In the genomic region with DNA sequence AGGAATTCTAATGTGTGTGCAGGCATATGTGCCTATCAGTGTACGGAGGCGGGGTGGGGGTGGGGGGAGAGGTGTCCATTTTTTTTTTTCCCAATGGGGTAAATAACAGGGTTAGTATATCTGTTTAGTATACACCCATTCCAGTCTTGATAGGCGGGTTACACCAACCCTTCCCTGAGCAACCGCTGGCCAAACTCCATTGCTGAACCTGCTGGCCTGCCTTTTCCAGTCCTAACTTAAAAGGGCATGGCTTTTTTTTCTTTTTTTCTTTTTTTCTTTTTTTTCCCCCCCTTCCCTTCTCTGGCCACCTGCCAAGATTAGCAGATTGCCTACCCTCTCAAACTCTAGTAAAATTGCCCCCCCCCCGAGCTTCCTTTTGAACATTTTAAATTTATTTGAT, we compare ENCODE assay signal across 8 mouse cellular contexts. TPM values are rescaled to one million over a fixed set of nuclear protein-coding genes. Genes with fewer than 3 reads are reported as not detected.
DNase-seq lines count a peak whose midpoint lies in the region; ATAC-seq lines count a peak whose summit lies in the region.

No protein-coding gene starts in this region.

- no peak overlapping the region for H3K27ac ChIP-seq in heart, embryonic 12.5 days (ENCODE audit: poor library complexity, severe bottlenecking)
- H3K27ac ChIP-seq in embryonic facial prominence, embryonic 10.5 days (replicated peaks) = no peak overlapping the region
- no peak overlapping the region for H3K27ac ChIP-seq in kidney, embryonic 15.5 days
- no peak overlapping the region for H3K27ac ChIP-seq in midbrain, embryonic 15.5 days

- no peak overlapping the region for H3K9ac ChIP-seq in heart, embryonic 12.5 days
- no peak overlapping the region for H3K9ac ChIP-seq in kidney, embryonic 15.5 days
- no peak overlapping the region for H3K9ac ChIP-seq in midbrain, embryonic 15.5 days

- peaks cover 5% of the 10 kb centered on the region for H3K4me1 ChIP-seq in heart, embryonic 12.5 days (replicated peaks)
- peaks cover 11% of the 10 kb centered on the region; the same call in 1 of the 2 replicates for H3K4me1 ChIP-seq in embryonic facial prominence, embryonic 10.5 days
- H3K4me1 ChIP-seq in kidney, embryonic 15.5 days = peaks cover 19% of the 10 kb centered on the region
- peaks cover 21% of the 10 kb centered on the region for H3K4me1 ChIP-seq in midbrain, embryonic 15.5 days

- H3K4me3 ChIP-seq in heart, embryonic 12.5 days = no peak overlapping the region
- peak overlapping the region; percentile 78; the same call in 1 of the 2 replicates for H3K4me3 ChIP-seq in embryonic facial prominence, embryonic 10.5 days
- peak overlapping the region; percentile 83 for H3K4me3 ChIP-seq in kidney, embryonic 15.5 days (replicated peaks)
- H3K4me3 ChIP-seq in midbrain, embryonic 15.5 days = no peak overlapping the region

- no peaks in the 10 kb centered on the region for H3K36me3 ChIP-seq in heart, embryonic 12.5 days
- no peaks in the 10 kb centered on the region for H3K36me3 ChIP-seq in embryonic facial prominence, embryonic 10.5 days (replicated peaks)
- H3K36me3 ChIP-seq in kidney, embryonic 15.5 days = no peaks in the 10 kb centered on the region
- H3K36me3 ChIP-seq in midbrain, embryonic 15.5 days (replicated peaks) = no peaks in the 10 kb centered on the region

- WGBS in heart, embryonic 12.5 days = 34% methylated on average over 5 of the region's 5 CpGs
- 21% methylated on average over 5 of the region's 5 CpGs for WGBS in embryonic facial prominence, embryonic 10.5 days
- 31% methylated on average over 5 of the region's 5 CpGs for WGBS in kidney, embryonic 15.5 days
- 23% methylated on average over 5 of the region's 5 CpGs for WGBS in midbrain, embryonic 15.5 days

- peak overlapping the region; percentile 82 for H3K4me2 ChIP-seq in heart, embryonic 12.5 days
- peak overlapping the region; percentile 92 for H3K4me2 ChIP-seq in kidney, embryonic 15.5 days
- H3K4me2 ChIP-seq in midbrain, embryonic 15.5 days = peak overlapping the region; percentile 64

- no peaks in the 10 kb centered on the region for H3K9me3 ChIP-seq in heart, embryonic 12.5 days (replicated peaks)
- H3K9me3 ChIP-seq in embryonic facial prominence, embryonic 10.5 days = no peaks in the 10 kb centered on the region
- H3K9me3 ChIP-seq in kidney, embryonic 15.5 days (replicated peaks) = no peaks in the 10 kb centered on the region
- H3K9me3 ChIP-seq in midbrain, embryonic 15.5 days = no peaks in the 10 kb centered on the region

- no peak for ATAC-seq in heart, embryonic 12.5 days (ENCODE audit: insufficient number of reproducible peaks, low FRiP score)
- no peak for ATAC-seq in kidney, embryonic 15.5 days (replicated peaks; ENCODE audit: low FRiP score)
- ATAC-seq in midbrain, embryonic 15.5 days (replicated peaks) = no peak
- ATAC-seq in inflammation-experienced regulatory T-cells, adult 6 months = no peak

- 0 out of 2 replicates have a peak, but pooled peaks cover 3% of the 10 kb centered on the region for H3K27me3 ChIP-seq in heart, embryonic 12.5 days (replicated peaks)
- peaks cover 49% of the 10 kb centered on the region for H3K27me3 ChIP-seq in embryonic facial prominence, embryonic 10.5 days (replicated peaks; ENCODE audit: low read depth, poor library complexity, severe bottlenecking)
- H3K27me3 ChIP-seq in kidney, embryonic 15.5 days = peaks cover 40% of the 10 kb centered on the region
- H3K27me3 ChIP-seq in midbrain, embryonic 15.5 days (replicated peaks) = peaks cover 15% of the 10 kb centered on the region

- intact Hi-C loops in heart, postnatal 10 days (cut with DNase I) = loop anchor here (2.0 to 5.0 kb wide), 2 partner anchors 106 to 129 kb away; no protein-coding TSS in a partner anchor

- no peak for DNase-seq in heart, postnatal 10 days
- DNase-seq in embryonic facial prominence, embryonic 10.5 days (ENCODE audit: low spot score) = no peak
- no peak for DNase-seq in layer of hippocampus, adult 11-12 months (ENCODE audit: low spot score)
- DNase-seq in natural killer cell, adult 2 months (ENCODE audit: low spot score in 2 of 2) = no peak

RNA-seq across cellular contexts. Expression of gene Otud1, which starts 1.1 kb away (rescaled TPM):
- polyA plus RNA-seq in heart, embryonic 12.5 days (2016; fragmentation: Nextera tagmentation; extraction: Ambion mirVana) = 11.6 and 12.3 TPM in 2 replicates
- 10 to 100 TPM; 18.9 to 20.1 TPM for total RNA-seq in heart, postnatal 10 days (2021)
- polyA plus RNA-seq in embryonic facial prominence, embryonic 10.5 days (2016; fragmentation: Nextera tagmentation; extraction: Ambion mirVana) = 0.26 and 0.61 TPM in 2 replicates
- polyA plus RNA-seq in kidney, embryonic 15.5 days (2015; fragmentation: Nextera tagmentation; extraction: Ambion mirVana) = 1.3 and 1.5 TPM in 2 replicates
- 1.3 and 1.4 TPM in 2 replicates for polyA plus RNA-seq in midbrain, embryonic 15.5 days (2015; fragmentation: Nextera tagmentation; extraction: Ambion mirVana)
- 1 to 10 TPM in 2 of 3 experiments, under 1 TPM in 1; 0.62 to 2.4 (median 1.7) TPM for polyA plus RNA-seq in inflammation-experienced regulatory T-cells, adult 6 months (2017; shearing (Covaris generic))

Comparison
In these comparisons a context has a peak if more than half of its experiments do, and no peak if none do; other contexts are left out.
1. H3K4me3 ChIP-seq: peak in embryonic facial prominence, embryonic 10.5 days (single experiment) and kidney, embryonic 15.5 days (single experiment); none in heart, embryonic 12.5 days (single experiment) and midbrain, embryonic 15.5 days (single experiment).
2. Peak in every context shown above with its lines, with median percentiles within 50 percentile points of each other: H3K4me2 ChIP-seq.